Mouse (Mus musculus): ENCODE measurements around the gene Plod2. TPM values are rescaled to one million over a fixed set of nuclear protein-coding genes. Genes with fewer than 3 reads are reported as not detected.
A peak's percentile ranks its signal among the peaks of the same experiment; 100 is the strongest.

The Plod2 gene
- total RNA-seq, 1 experiment from 2014 or later: 13.4 TPM

GRCm38 (mm10) chr9:92634792-92635191, 92.8 kb downstream of the Plod2 start:
- no peak for ATAC-seq (replicated peaks in 1 of 2; ENCODE audit: insufficient read depth in 1 of 2, low FRiP score in 2 of 2, low TSS enrichment in 1 of 2, low read depth in 1 of 2, poor library complexity in 2 of 2, severe bottlenecking in 2 of 2)

GRCm38 (mm10) chr9:92639200-92639897, 97.3 kb downstream of the Plod2 start:
- ATAC-seq (replicated peaks in 1 of 2; ENCODE audit: insufficient read depth in 1 of 2, low FRiP score in 2 of 2, low TSS enrichment in 1 of 2, low read depth in 1 of 2, poor library complexity in 2 of 2, severe bottlenecking in 2 of 2): no peak

DNA sequence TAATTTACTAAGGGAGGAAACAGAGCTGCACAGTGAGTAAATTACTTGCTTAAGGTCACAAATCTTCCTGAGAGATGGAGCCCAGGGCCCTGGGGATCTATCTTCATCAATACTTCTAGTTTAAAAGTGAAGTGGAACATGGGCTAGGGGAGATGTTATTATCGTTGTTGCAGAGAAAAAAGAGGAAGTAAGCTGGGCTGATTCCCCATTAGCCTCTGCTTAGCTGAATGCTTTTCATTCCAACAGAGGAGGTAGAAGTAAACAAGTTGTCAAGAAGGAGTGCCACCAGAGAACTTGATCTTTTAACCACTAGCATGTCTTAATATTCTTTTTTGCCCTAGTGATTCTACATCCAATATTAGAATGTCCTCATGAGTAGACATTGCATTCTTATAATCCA, 99.7 kb downstream of the Plod2 start:
- ATAC-seq (replicated peaks in 1 of 2; ENCODE audit: insufficient read depth in 1 of 2, low FRiP score in 2 of 2, low TSS enrichment in 1 of 2, low read depth in 1 of 2, poor library complexity in 2 of 2, severe bottlenecking in 2 of 2): peak; percentile 27 to 53; a peak in 2 of 4 replicates

Other genes with a start within 250 kb of the Plod2 start
- not detected in 2 replicates for gene 1700057G04Rik, start 232.8 kb upstream of the Plod2 start, total RNA-seq (2017)
- gene Plscr4, start 84.8 kb upstream of the Plod2 start, total RNA-seq (2017): 9.8 and 10.6 TPM in 2 replicates